Mouse (Mus musculus) T-helper 2 cell (primary cell): ENCODE results near the gene Chst1.

Experiments used
- in situ Hi-C: fragments of 300-600 bp; cut with MboI, MseI; formaldehyde crosslinking; loops from one replicate; pipeline ENCODE4 v1.15.1; 2025; ENCODE audit warnings: high pct_unique_total_duplicates

Gene Chst1

GRCm38 (mm10) chr2:92608810-92609581 lies 9.5 kb downstream of the Chst1 start:
- in situ Hi-C loops, result loop anchor here (5.0 kb wide), 1 partner anchor 203 kb away; no protein-coding TSS in a partner anchor

- in situ Hi-C loops, result loop anchor here (5.0 kb wide), 1 partner anchor 202 kb away; no protein-coding TSS in a partner anchor
Measured at GRCm38 (mm10) chr2:92609704-92610379, 10.3 kb downstream of the Chst1 start.

GRCm38 (mm10) chr2:92613645-92614044 lies 14.1 kb downstream of the Chst1 start:
- in situ Hi-C loops, result no loop called here

GRCm38 (mm10) chr2:92614106-92614505 lies 14.6 kb downstream of the Chst1 start:
- in situ Hi-C loops, result no loop called here

GRCm38 (mm10) chr2:92617077-92617756 lies 17.7 kb downstream of the Chst1 start:
- in situ Hi-C loops, result no loop called here

GRCm38 (mm10) chr2:92618016-92618415 lies 18.5 kb downstream of the Chst1 start:
- in situ Hi-C loops, result no loop called here

- in situ Hi-C loops, result no loop called here
Measured at GRCm38 (mm10) chr2:92627633-92628032, 28.1 kb downstream of the Chst1 start.

- in situ Hi-C loops, result no loop called here
Measured at GRCm38 (mm10) chr2:92630799-92631198, 31.3 kb downstream of the Chst1 start.

GRCm38 (mm10) chr2:92632027-92632426 lies 32.5 kb downstream of the Chst1 start:
- in situ Hi-C loops, result no loop called here

GRCm38 (mm10) chr2:92640555-92640954 lies 41.0 kb downstream of the Chst1 start:
- in situ Hi-C loops, result no loop called here

- in situ Hi-C loops, result no loop called here
Measured at GRCm38 (mm10) chr2:92645282-92646037, 46.0 kb downstream of the Chst1 start.

- in situ Hi-C loops, result no loop called here
Measured at GRCm38 (mm10) chr2:92649154-92649801, 49.8 kb downstream of the Chst1 start.

GRCm38 (mm10) chr2:92650428-92650827 lies 50.9 kb downstream of the Chst1 start:
- in situ Hi-C loops, result no loop called here

- in situ Hi-C loops, result no loop called here
Measured at GRCm38 (mm10) chr2:92651294-92651816, 51.8 kb downstream of the Chst1 start.

- in situ Hi-C loops, result no loop called here
Measured at GRCm38 (mm10) chr2:92657189-92657588, 57.7 kb downstream of the Chst1 start.

- in situ Hi-C loops, result no loop called here
Measured at GRCm38 (mm10) chr2:92658293-92659150, 59.0 kb downstream of the Chst1 start.

- in situ Hi-C loops, result no loop called here
Measured at GRCm38 (mm10) chr2:92659491-92660035, 60.1 kb downstream of the Chst1 start.

- in situ Hi-C loops, result no loop called here
Measured at GRCm38 (mm10) chr2:92662534-92663068, 63.1 kb downstream of the Chst1 start.
